Mouse (Mus musculus): Measurements from ENCODE around the gene Rab33b.
A peak's percentile ranks its signal among the peaks of the same experiment; 100 is the strongest.
"Not testable (repeated sequence)": the region's sequence is repeated elsewhere in the genome, so short reads cannot be mapped to it uniquely, and the experiment has no call there.

Gene Rab33b

GRCm38 (mm10) chr3:51483741-51484359 lies at the start of gene Rab33b:
Gene Rab33b (plus strand): TSS chr3:51483920.
- DNase-seq (ENCODE audit: low read depth, low spot score): peak; percentile 93

DNA sequence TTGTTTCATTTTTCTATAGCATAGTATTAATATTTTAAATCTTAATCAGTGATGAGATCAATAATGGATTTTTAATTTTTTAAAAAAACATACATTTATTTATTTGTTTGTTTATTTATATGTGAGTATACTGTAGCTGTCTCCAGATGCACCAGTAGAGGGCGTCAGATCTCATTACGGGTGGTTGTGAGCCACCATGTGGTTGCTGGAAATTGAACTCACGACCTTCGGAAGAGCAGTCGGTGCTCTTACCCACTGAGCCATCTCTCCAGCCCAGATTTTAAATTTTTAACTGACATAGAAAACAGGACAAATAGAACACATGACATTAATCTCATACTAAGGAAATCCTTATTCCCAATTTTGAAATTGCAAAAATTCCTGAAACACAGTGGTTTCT lies 49.4 kb upstream of the Rab33b start:
- not testable (repeated sequence) for DNase-seq (ENCODE audit: low read depth, low spot score)

DNA sequence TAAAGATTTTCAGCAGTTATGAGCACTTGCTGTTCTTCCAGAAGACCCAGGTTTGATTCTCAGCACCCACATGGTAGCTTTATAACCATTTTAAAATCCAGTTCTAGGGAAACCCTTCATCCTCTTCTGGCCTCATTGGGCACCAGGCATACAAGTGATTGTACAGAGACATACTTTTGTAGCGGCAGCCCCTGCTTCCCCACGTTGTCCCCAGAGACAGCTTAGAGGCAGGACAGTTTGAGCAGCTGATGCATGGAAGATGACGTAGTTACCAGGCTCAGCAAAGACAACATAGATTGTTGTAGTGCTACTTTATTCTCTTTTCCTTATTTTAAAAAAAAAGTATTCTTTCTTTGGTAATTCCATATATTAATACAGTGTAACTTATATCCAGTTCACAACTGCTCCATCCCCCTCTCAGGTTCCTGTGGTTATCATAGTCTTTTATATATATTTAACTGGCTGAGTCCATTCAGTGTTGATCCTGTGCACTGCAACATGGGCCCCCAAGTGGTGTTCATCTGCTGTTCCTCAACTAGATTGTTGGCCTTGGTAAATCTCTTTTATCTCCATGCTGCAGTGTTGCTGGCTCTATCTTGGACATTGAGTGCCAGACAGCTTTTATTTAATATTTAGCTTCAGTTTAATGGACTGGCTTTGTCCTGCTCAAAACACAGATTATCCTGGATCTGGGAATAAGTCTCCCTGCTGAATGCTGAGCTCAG lies 48.7 kb upstream of the Rab33b start:
- no peak for DNase-seq (ENCODE audit: low read depth, low spot score)

DNA sequence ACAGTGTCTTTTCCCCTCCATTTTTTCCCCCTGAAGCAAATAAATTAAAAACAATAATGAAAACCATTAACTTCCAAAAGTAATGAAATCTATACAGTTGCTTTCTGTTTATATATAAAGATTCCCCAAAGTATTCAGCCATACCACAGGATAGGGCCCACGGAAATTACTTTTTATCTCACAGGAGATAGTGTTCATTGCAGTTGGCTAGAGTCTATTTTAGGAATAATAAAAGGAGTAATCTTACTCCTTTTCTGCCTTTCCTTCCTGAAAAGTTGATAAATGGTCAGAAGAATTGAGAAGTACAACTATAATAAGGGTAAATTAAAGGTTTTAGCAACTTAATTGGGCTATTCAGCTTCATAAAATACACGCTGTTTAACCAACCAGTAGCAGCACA lies 15.2 kb upstream of the Rab33b start:
- DNase-seq (ENCODE audit: low read depth, low spot score): no peak

- no peak for DNase-seq (ENCODE audit: low read depth, low spot score)
Observed at GRCm38 (mm10) chr3:51475706-51476105, 8.0 kb upstream of the Rab33b start.

GRCm38 (mm10) chr3:51479893-51480292 lies 3.8 kb upstream of the Rab33b start:
- no peak for DNase-seq (ENCODE audit: low read depth, low spot score)

GRCm38 (mm10) chr3:51481059-51481458 lies 2.7 kb upstream of the Rab33b start:
- peak; percentile 51 for DNase-seq (ENCODE audit: low read depth, low spot score)

GRCm38 (mm10) chr3:51481881-51482280 lies 1.8 kb upstream of the Rab33b start:
- no peak for DNase-seq (ENCODE audit: low read depth, low spot score)

GRCm38 (mm10) chr3:51482781-51483180 lies 939 bp upstream of the Rab33b start:
- no peak for DNase-seq (ENCODE audit: low read depth, low spot score)

DNA sequence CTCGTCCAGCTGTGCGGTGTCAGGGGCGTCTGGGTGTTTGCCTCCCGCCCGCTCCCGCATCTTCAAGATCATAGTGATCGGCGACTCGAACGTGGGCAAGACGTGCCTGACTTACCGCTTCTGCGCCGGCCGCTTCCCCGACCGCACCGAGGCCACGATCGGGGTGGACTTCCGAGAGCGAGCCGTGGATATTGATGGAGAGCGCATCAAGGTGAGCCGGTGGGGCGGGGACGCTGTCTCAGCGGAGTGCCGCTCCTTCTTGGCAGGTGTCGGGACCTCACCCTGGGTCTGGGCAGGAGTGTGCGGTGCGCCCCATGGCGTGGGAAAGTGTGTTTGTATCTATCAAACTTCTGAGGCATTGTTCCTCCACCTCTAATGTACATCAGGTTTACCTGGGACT lies 650 bp downstream of the Rab33b start:
- DNase-seq (ENCODE audit: low read depth, low spot score): no peak

- DNase-seq (ENCODE audit: low read depth, low spot score): no peak
Observed at GRCm38 (mm10) chr3:51485347-51485746, 1.6 kb downstream of the Rab33b start.

- no peak for DNase-seq (ENCODE audit: low read depth, low spot score)
Observed at GRCm38 (mm10) chr3:51486491-51487195, 2.9 kb downstream of the Rab33b start.

DNA sequence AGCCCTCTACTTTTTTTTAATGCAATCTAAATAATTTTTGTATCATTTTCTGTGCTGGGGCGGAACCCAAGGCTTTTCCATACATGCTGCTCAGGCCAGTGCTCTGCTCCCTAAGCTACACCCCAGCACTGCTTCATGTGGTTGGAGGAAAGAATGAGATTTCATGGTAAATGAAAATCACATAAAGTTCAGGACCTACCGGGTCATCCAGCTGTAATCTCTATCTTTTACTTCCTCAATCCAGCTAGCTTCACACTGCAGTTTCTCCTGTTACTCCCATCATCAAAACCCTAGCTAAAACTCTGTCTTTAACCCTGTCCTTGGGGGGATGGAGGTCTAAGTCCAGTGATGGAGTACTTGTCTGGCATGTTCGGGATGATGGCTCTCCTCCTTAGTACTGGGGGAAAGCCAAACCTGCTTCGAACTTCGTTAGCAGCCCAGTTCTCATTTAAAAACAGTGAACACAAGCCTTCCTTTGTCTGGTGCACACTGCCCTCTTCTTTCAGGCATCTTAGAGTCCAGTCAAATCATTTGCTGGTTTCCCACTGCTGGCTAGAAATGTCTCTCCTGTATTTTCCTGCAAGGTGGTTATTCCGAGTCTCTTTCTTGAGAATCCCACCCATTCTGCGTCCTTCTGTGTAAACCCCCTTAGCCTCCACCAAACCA lies 6.5 kb downstream of the Rab33b start:
- DNase-seq (ENCODE audit: low read depth, low spot score): no peak

GRCm38 (mm10) chr3:51493272-51493838 lies 9.6 kb downstream of the Rab33b start:
- no peak for DNase-seq (ENCODE audit: low read depth, low spot score)

DNA sequence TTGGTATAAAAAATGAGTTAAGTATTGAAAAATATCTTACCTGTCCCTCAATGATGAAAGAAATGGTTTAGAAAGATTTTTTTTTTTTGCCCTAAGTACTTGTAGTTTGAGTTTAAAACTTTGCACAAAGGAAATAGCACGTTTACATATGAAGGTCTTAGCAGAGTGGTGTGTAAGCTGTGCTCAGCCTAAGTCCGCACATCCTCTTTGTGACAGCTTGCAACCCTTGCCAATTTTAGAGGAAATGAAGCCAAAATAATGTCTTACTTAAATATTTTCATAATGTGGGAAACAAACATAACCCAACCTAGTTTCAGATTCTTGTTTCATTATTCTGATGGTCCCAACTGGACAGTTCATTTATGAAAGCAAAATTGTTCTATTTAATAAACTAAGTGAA lies 10.7 kb downstream of the Rab33b start:
- DNase-seq (ENCODE audit: low read depth, low spot score): no peak

- no peak for DNase-seq (ENCODE audit: low read depth, low spot score)
Observed at GRCm38 (mm10) chr3:51495646-51496045, 11.9 kb downstream of the Rab33b start.

DNA sequence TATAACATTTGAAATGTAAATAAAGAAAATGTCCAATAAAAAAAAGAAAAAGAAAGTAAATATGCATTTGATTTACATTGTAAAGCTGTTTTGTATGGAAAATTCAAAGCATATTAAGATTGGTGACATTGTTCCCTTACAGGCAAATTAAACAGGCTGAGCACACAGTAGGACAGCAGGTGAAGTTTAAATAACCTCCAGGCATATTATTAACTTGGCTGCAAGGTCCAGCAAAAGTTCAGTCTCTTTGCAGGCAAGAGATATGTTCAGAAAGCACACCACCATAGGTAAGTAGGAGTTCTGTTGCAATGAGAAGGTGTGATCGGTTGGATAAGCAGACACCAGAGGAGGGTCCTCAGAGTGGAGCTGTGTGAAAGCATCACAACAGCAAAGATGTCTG lies 14.3 kb downstream of the Rab33b start:
- no peak for DNase-seq (ENCODE audit: low read depth, low spot score)

- DNase-seq (ENCODE audit: low read depth, low spot score): no peak
Observed at GRCm38 (mm10) chr3:51498659-51499058, 14.9 kb downstream of the Rab33b start.

- no peak for DNase-seq (ENCODE audit: low read depth, low spot score)
Observed at GRCm38 (mm10) chr3:51499876-51500275, 16.2 kb downstream of the Rab33b start.

- DNase-seq (ENCODE audit: low read depth, low spot score): no peak
Observed at GRCm38 (mm10) chr3:51504385-51504952, 20.7 kb downstream of the Rab33b start.

- DNase-seq (ENCODE audit: low read depth, low spot score): no peak
Observed at GRCm38 (mm10) chr3:51505465-51505864, 21.7 kb downstream of the Rab33b start.

DNA sequence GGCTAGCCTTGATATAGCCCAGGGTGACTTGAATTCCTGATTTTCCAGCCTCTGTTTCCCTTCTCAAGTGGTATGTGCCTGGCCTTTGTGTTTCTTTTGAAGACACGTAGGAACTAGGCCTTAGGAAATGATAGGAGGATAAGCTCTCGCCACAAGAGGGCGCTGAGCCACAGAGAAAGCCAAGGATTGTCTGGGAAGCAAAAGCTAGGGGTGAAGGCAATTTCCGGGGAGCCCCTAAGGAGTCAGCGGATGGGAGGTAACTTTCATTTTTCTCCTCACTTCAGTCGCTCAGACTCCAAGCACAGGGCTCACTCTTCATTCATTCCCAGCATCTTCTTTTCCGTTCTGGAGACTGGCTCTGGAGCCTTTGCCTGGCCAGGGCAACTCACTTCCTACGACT lies 27.2 kb downstream of the Rab33b start:
- peak; percentile 56 for DNase-seq (ENCODE audit: low read depth, low spot score)

Measured in embryo, embryonic 11.5 days (tissue).